Mouse (Mus musculus) embryonic facial prominence, embryonic 11.5 days (tissue): ENCODE measurements around the gene Fuk. TPM values are rescaled to one million over a fixed set of nuclear protein-coding genes. Genes with fewer than 3 reads are reported as not detected.

Experiments
- ATAC-seq: fragments of 200-750 bp; cut with Nextera tagmentation; replicated peaks from 2 replicates; pipeline ENCODE4 v1.8.0; 2017; ENCODE audit warnings: low read depth; ENCODE audit not compliant: insufficient number of reproducible peaks, low FRiP score, low TSS enrichment
- DNase-seq: peaks from one replicate; pipeline ENCODE4 v3.0.0-alpha.2; 2015; ENCODE audit warnings: low spot score
- H3K27ac ChIP-seq: fragments of 300-500 bp; sonication (generic); replicated peaks from 2 replicates; pipeline ENCODE4 v1.5.1; 2014; ENCODE audit warnings: mild to moderate bottlenecking, low read depth, low read length, control low read depth
- H3K27me3 ChIP-seq: fragments of 300-500 bp; sonication (generic); 2 replicates; pipeline ENCODE4 v1.6.1; 2014; ENCODE audit warnings: mild to moderate bottlenecking, low read length, moderate library complexity, mixed read lengths; ENCODE audit not compliant: control insufficient read depth, insufficient read depth
- H3K36me3 ChIP-seq: fragments of 300-500 bp; sonication (generic); replicated peaks from 2 replicates; pipeline ENCODE4 v1.6.1; 2014; ENCODE audit warnings: low read depth, mild to moderate bottlenecking, low read length, moderate library complexity, mixed read lengths; ENCODE audit not compliant: control insufficient read depth, insufficient read depth
- H3K4me1 ChIP-seq: fragments of 300-500 bp; sonication (generic); 2 replicates; pipeline ENCODE4 v1.6.1; 2014; ENCODE audit warnings: low read length, mixed read lengths; ENCODE audit not compliant: control insufficient read depth, insufficient read depth
- H3K4me2 ChIP-seq: fragments of 300-500 bp; sonication (generic); 2 replicates; pipeline ENCODE4 v1.6.1; 2014; ENCODE audit warnings: low read depth, mild to moderate bottlenecking, control low read depth, low read length, moderate library complexity
- H3K4me3 ChIP-seq: fragments of 300-500 bp; sonication (generic); 2 replicates; pipeline ENCODE4 v1.5.1; 2014; ENCODE audit warnings: low read depth, low read length, control low read depth
- H3K9ac ChIP-seq: fragments of 300-500 bp; sonication (generic); replicated peaks from 2 replicates; pipeline ENCODE4 v1.6.1; 2014; ENCODE audit warnings: mild to moderate bottlenecking, control low read depth, low read length
- H3K9me3 ChIP-seq: fragments of 300-500 bp; sonication (generic); replicated peaks from 2 replicates; pipeline ENCODE4 v1.6.1; 2016; ENCODE audit warnings: mild to moderate bottlenecking, low read length, inconsistent platforms, mixed read lengths; ENCODE audit not compliant: control insufficient read depth
- WGBS: fragments of 180-500 bp; shearing (Covaris S2); extraction: QIAGEN DNeasy Blood & Tissue Kit; methylation state at CpG from one replicate; pipeline ENCODE4 v1.1.7; 2014; 5-methylcytosine and 5-hydroxymethylcytosine counted together
- polyA plus RNA-seq: library from polyadenylated mRNA; unstranded; fragments of >200 nt; fragmentation: Nextera tagmentation; extraction: Ambion mirVana; gene quantifications from 2 replicates; pipeline ENCODE4 v1.2.1, GENCODE M21; 2014

Gene Fuk
- polyA plus RNA-seq, 1 experiment from 2014 or later = 5.6 TPM

DNA sequence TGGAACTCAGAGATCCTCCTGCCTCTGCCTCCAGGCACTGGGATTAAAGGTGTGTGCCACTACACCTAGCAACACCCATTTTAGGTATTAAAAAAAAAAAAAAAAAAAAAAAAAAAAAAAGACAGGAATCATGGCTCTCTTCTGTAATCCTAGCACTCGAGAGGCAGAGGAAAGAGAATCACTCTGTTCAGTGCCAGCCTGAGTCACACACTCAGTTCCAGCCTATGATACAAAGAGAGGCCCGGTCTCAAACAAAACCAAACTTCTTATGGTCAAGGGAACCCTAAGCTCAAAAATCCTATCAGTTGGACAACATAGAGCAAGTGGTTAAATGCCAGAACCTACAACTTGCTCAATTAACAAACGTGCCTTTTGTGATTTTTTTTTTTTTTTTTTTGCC, 57.3 kb downstream of the Fuk start:
- Histone ChIP-seq H3K4me3 (no peak overlapping the region), H3K4me1 (no peaks in the 10 kb centered on the region; the same call in 1 of the 2 replicates), H3K9me3 (no peaks in the 10 kb centered on the region), H3K27ac (no peak overlapping the region), H3K27me3 (no peaks in the 10 kb centered on the region), H3K9ac (no peak overlapping the region), H3K36me3 (peaks cover 19% of the 10 kb centered on the region), H3K4me2 (no peak overlapping the region)
- DNase-seq = no peak
- ATAC-seq = no peak
- 84% methylated on average over 3 of the region's 3 CpGs for WGBS

DNA sequence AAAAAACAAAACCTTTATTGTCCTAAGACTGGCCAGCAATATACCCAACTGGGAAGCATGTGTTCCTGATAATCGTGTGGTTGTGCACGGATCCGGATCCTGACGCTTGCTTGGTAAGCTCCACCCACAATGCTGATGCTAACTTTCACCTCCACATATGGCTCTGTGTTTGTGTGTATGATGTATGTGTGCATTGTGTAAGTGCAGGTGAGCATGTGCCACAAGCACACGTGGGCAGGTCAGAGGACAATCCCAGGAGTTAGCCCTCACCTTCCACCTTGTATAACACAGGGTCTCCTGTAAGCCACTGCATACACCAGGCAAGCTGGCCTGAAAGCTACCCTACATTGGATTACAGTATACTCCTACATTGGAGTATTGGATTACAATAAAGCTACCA, 59.1 kb downstream of the Fuk start:
- H3K4me3 ChIP-seq = no peak overlapping the region
- H3K27ac ChIP-seq = no peak overlapping the region
- peaks cover 23% of the 10 kb centered on the region for H3K36me3 ChIP-seq
- H3K9ac ChIP-seq = no peak overlapping the region
- ATAC-seq = no peak
- DNase-seq = no peak
- no peaks in the 10 kb centered on the region for H3K9me3 ChIP-seq
- H3K27me3 ChIP-seq = no peaks in the 10 kb centered on the region
- no peak overlapping the region for H3K4me2 ChIP-seq
- no peaks in the 10 kb centered on the region; the same call in 1 of the 2 replicates for H3K4me1 ChIP-seq
- 82% methylated on average over 5 of the region's 5 CpGs for WGBS

DNA sequence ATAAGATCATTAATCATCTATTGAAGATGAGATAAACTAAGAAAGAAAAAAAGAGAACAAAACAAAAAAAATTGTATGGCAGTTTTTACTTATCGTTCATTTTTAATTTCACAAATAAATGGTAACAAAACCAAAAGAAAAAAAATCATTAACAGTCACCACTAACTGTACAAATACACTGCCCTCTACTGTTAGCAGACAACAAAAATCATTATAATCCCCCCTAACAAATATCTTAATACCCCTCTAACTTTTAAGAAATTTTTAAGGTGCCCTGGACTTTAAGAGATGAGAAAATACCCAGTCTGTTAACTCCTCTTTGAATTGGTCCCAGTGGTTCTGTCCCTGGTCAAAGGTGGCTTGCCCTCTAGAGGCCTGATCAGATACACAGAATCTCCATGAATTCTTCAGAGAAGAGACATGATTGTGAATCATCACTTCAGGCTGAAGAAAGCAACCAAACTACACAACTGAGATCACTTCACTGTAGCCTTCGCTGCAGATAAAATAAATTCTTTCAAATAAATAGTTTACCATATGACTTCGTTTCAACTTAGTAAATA, 60.2 kb downstream of the Fuk start:
- H3K36me3 ChIP-seq = peaks cover 28% of the 10 kb centered on the region
- H3K4me2 ChIP-seq = no peak overlapping the region
- H3K4me1 ChIP-seq = no peaks in the 10 kb centered on the region; the same call in 1 of the 2 replicates
- H3K27ac ChIP-seq = no peak overlapping the region
- ATAC-seq (no peak), DNase-seq (no peak)
- no peaks in the 10 kb centered on the region for H3K27me3 ChIP-seq
- H3K4me3 ChIP-seq = no peak overlapping the region
- H3K9ac ChIP-seq = no peak overlapping the region
- 97% methylated on average over 3 of the region's 3 CpGs for whole genome bisulfite sequencing
- H3K9me3 ChIP-seq = no peaks in the 10 kb centered on the region

Other genes with a start within 250 kb of the Fuk start
- gene Mtss1l, start 181.0 kb downstream of the Fuk start, polyA plus RNA-seq = 7.9 and 12.7 TPM in 2 replicates
- 0.15 and 0.66 TPM in 2 replicates for gene Il34, start 96.6 kb downstream of the Fuk start, polyA plus RNA-seq
- gene Cog4, start 55.9 kb downstream of the Fuk start, polyA plus RNA-seq = 74.9 and 75.6 TPM in 2 replicates
- 212 and 213 TPM in 2 replicates for gene Sf3b3, start 55.7 kb downstream of the Fuk start, polyA plus RNA-seq
- 15.1 and 17.4 TPM in 2 replicates for gene St3gal2, start 17.4 kb upstream of the Fuk start, polyA plus RNA-seq
- 30.9 and 32.6 TPM in 2 replicates for gene Ddx19a, start 95.3 kb upstream of the Fuk start, polyA plus RNA-seq
- gene Ddx19b, start 129.3 kb upstream of the Fuk start, polyA plus RNA-seq = 4.5 and 6.5 TPM in 2 replicates
- gene Aars, start 130.7 kb upstream of the Fuk start, polyA plus RNA-seq = 60.9 and 68.6 TPM in 2 replicates
- gene Exosc6, start 153.9 kb upstream of the Fuk start, polyA plus RNA-seq = 31.2 and 39.6 TPM in 2 replicates
- 2.2 and 5.5 TPM in 2 replicates for gene Clec18a, start 189.9 kb upstream of the Fuk start, polyA plus RNA-seq
- 5.5 and 5.6 TPM in 2 replicates for gene Pdpr, start 192.1 kb upstream of the Fuk start, polyA plus RNA-seq